Mouse (Mus musculus): ENCODE data around the gene Atp1b2.

DNA sequence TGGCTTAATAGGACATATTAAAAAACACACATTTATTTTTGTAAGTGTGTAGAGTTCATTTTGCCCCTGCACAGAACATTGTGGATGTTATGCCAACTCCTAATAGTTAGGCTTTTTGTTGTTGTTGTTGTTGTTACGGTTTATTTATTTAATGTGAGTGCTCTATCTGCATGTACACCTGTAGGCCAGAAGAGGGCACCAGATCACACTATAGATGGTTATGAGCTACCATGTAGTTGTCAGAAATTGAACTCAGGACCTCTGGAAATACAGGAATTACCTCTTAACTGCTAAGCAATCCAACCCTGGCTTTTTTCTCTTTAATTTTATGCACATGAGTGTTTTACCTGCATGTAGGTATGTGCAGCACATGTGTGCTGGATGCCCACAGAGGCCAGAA, 24.1 kb upstream of the Atp1b2 start:
- TF ChIP-seq CTCF (IDR thresholded peaks at IDR 0.05 in 2 of 3, conservative IDR thresholded peaks at IDR 0.05 in 1 of 3; ENCODE audit: control insufficient read depth in 1 of 3, insufficient read depth in 1 of 3, low read depth in 2 of 3, low read length in 3 of 3, poor library complexity in 1 of 3, severe bottlenecking in 1 of 3) (peak; percentile 37 to 77 (median 72)), MAFK (IDR thresholded peaks at IDR 0.05; ENCODE audit: borderline replicate concordance, low read depth, low read length) (no peak), TCF12 (IDR thresholded peaks at IDR 0.05; ENCODE audit: low read depth, low read length) (no peak)
